Mouse (Mus musculus): ENCODE measurements around the gene Rhox3f. TPM values are rescaled to one million over a fixed set of nuclear protein-coding genes. Genes with fewer than 3 reads are reported as not detected.
"Not testable (repeated sequence)": the region's sequence is repeated elsewhere in the genome, so short reads cannot be mapped to it uniquely, and the experiment has no call there.

Rhox3f gene
- not detected in 2 replicates for polyA plus RNA-seq (2016; fragmentation: Nextera tagmentation; extraction: Ambion mirVana)

- not testable (repeated sequence) for H3K4me3 ChIP-seq; H3K4me1 ChIP-seq; H3K9me3 ChIP-seq (replicated peaks); H3K27me3 ChIP-seq (ENCODE audit: low read depth, poor library complexity, severe bottlenecking); H3K36me3 ChIP-seq; DNase-seq (ENCODE audit: low spot score); H3K27ac ChIP-seq
Observed at GRCm38 (mm10) chrX:37580692-37581091, at the start of gene Rhox3f. Gene Rhox3f, plus strand, starts transcription at chrX:37580992.

- not testable (repeated sequence) for H3K4me1 ChIP-seq; H3K27me3 ChIP-seq (ENCODE audit: low read depth, poor library complexity, severe bottlenecking)
- 100% methylated on average over 1 of the region's 4 CpGs for WGBS
Observed at GRCm38 (mm10) chrX:37541719-37542118, 39.1 kb upstream of the Rhox3f start, which contains the start of gene Rhox3e. Gene Rhox3e, plus strand, starts transcription at chrX:37542019.

GRCm38 (mm10) chrX:37557112-37557511 lies 23.7 kb upstream of the Rhox3f start, which contains the start of gene Rhox4e:
Gene Rhox4e, plus strand, starts transcription at chrX:37557412.
- not testable (repeated sequence) for H3K36me3 ChIP-seq; H3K4me3 ChIP-seq; H3K27me3 ChIP-seq (ENCODE audit: low read depth, poor library complexity, severe bottlenecking); H3K27ac ChIP-seq; H3K4me1 ChIP-seq; DNase-seq (ENCODE audit: low spot score); H3K9me3 ChIP-seq (replicated peaks)
- WGBS, result 97% methylated on average over 10 of the region's 18 CpGs

More at GRCm38 (mm10) chrX:37541719-37542118, 39.1 kb upstream of the Rhox3f start, which contains the start of gene Rhox3e:
- not testable (repeated sequence) for H3K27ac ChIP-seq; H3K36me3 ChIP-seq; H3K4me3 ChIP-seq; DNase-seq (ENCODE audit: low spot score); H3K9me3 ChIP-seq (replicated peaks)

DNA sequence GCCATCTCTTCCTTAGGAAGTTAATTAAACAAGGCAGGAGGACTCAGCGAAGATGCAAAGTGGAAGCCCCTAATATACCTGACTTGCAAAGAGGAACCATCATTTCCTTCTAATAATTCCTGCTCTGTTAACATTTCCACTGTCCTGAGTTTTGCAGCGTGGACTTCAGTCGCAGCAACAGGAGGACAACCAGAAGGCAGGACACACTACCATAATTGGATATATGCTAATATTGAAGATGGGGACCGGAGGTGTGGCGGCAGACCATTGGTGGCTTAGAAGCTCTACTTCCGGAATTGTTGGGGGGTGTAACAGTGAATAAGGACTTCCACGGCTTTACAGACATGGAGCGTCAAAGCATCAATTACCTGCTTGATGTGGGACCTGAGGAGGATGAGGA lies 9.7 kb upstream of the Rhox3f start, which contains the start of gene Rhox2f:
Gene Rhox2f (plus strand): TSS at position 301 of the 400 bp plus-strand sequence.
- H3K27me3 ChIP-seq (ENCODE audit: low read depth, poor library complexity, severe bottlenecking); H3K4me1 ChIP-seq; DNase-seq (ENCODE audit: low spot score); H3K4me3 ChIP-seq; H3K9me3 ChIP-seq (replicated peaks); H3K36me3 ChIP-seq; H3K27ac ChIP-seq: not testable (repeated sequence)
- WGBS, result 87% methylated on average over 8 of the region's 8 CpGs

- not testable (repeated sequence) for H3K4me3 ChIP-seq; H3K9me3 ChIP-seq (replicated peaks); H3K36me3 ChIP-seq; H3K27ac ChIP-seq; H3K27me3 ChIP-seq (ENCODE audit: low read depth, poor library complexity, severe bottlenecking); DNase-seq (ENCODE audit: low spot score); H3K4me1 ChIP-seq
- WGBS, result 60% methylated on average over 2 of the region's 2 CpGs
Observed at GRCm38 (mm10) chrX:37572638-37573037, 8.2 kb upstream of the Rhox3f start.

- WGBS, result 96% methylated on average over 16 of the region's 19 CpGs
Observed at GRCm38 (mm10) chrX:37607604-37608003, 26.8 kb downstream of the Rhox3f start, which contains the start of gene Rhox4f. Gene Rhox4f, minus strand, starts transcription at chrX:37607704.

GRCm38 (mm10) chrX:37628512-37628911 lies 47.7 kb downstream of the Rhox3f start, which contains the start of gene Rhox3g:
Gene Rhox3g, minus strand, starts transcription at chrX:37628612.
- not testable (repeated sequence) for H3K9me3 ChIP-seq (replicated peaks); DNase-seq (ENCODE audit: low spot score); H3K36me3 ChIP-seq; H3K4me3 ChIP-seq; H3K27ac ChIP-seq; H3K27me3 ChIP-seq (ENCODE audit: low read depth, poor library complexity, severe bottlenecking); H3K4me1 ChIP-seq
- WGBS, result 96% methylated on average over 2 of the region's 2 CpGs

More at GRCm38 (mm10) chrX:37607604-37608003, 26.8 kb downstream of the Rhox3f start, which contains the start of gene Rhox4f:
- H3K9me3 ChIP-seq (replicated peaks); H3K4me1 ChIP-seq; H3K27ac ChIP-seq; DNase-seq (ENCODE audit: low spot score); H3K36me3 ChIP-seq; H3K27me3 ChIP-seq (ENCODE audit: low read depth, poor library complexity, severe bottlenecking); H3K4me3 ChIP-seq: not testable (repeated sequence)

Other genes with a start within 250 kb of the Rhox3f start
- gene Rhox3a2, start 201.0 kb upstream of the Rhox3f start, polyA plus RNA-seq (2016; fragmentation: Nextera tagmentation; extraction: Ambion mirVana), result not detected in 2 replicates
- gene Rhox4a2, start 190.1 kb upstream of the Rhox3f start, polyA plus RNA-seq (2016; fragmentation: Nextera tagmentation; extraction: Ambion mirVana), result not detected in 2 replicates
- not detected in 2 replicates for gene Rhox2b, start 168.9 kb upstream of the Rhox3f start, polyA plus RNA-seq (2016; fragmentation: Nextera tagmentation; extraction: Ambion mirVana)
- gene Rhox4b, start 148.5 kb upstream of the Rhox3f start, polyA plus RNA-seq (2016; fragmentation: Nextera tagmentation; extraction: Ambion mirVana), result not detected in 2 replicates
- gene Rhox2c, start 127.3 kb upstream of the Rhox3f start, polyA plus RNA-seq (2016; fragmentation: Nextera tagmentation; extraction: Ambion mirVana), result not detected in 2 replicates
- not detected in 2 replicates for gene Rhox3c, start 122.4 kb upstream of the Rhox3f start, polyA plus RNA-seq (2016; fragmentation: Nextera tagmentation; extraction: Ambion mirVana)
- not detected in 2 replicates for gene Rhox4c, start 100.7 kb upstream of the Rhox3f start, polyA plus RNA-seq (2016; fragmentation: Nextera tagmentation; extraction: Ambion mirVana)
- not detected in 2 replicates for gene Rhox2d, start 87.6 kb upstream of the Rhox3f start, polyA plus RNA-seq (2016; fragmentation: Nextera tagmentation; extraction: Ambion mirVana)
- not detected in 2 replicates for gene Rhox4d, start 66.6 kb upstream of the Rhox3f start, polyA plus RNA-seq (2016; fragmentation: Nextera tagmentation; extraction: Ambion mirVana)
- not detected in 2 replicates for gene Rhox2e, start 50.5 kb upstream of the Rhox3f start, polyA plus RNA-seq (2016; fragmentation: Nextera tagmentation; extraction: Ambion mirVana)
- not detected in 2 replicates for gene Rhox3e, start 39.0 kb upstream of the Rhox3f start, polyA plus RNA-seq (2016; fragmentation: Nextera tagmentation; extraction: Ambion mirVana)
- gene Rhox4e, start 23.6 kb upstream of the Rhox3f start, polyA plus RNA-seq (2016; fragmentation: Nextera tagmentation; extraction: Ambion mirVana), result not detected in 2 replicates
- not detected in 2 replicates for gene Rhox2f, start 9.6 kb upstream of the Rhox3f start, polyA plus RNA-seq (2016; fragmentation: Nextera tagmentation; extraction: Ambion mirVana)
- gene Rhox4f, start 26.7 kb downstream of the Rhox3f start, polyA plus RNA-seq (2016; fragmentation: Nextera tagmentation; extraction: Ambion mirVana), result not detected in 2 replicates
- gene Rhox3g, start 47.6 kb downstream of the Rhox3f start, polyA plus RNA-seq (2016; fragmentation: Nextera tagmentation; extraction: Ambion mirVana), result not detected in 2 replicates
- not detected in 2 replicates for gene Rhox2g, start 62.5 kb downstream of the Rhox3f start, polyA plus RNA-seq (2016; fragmentation: Nextera tagmentation; extraction: Ambion mirVana)
- gene Rhox4g, start 70.3 kb downstream of the Rhox3f start, polyA plus RNA-seq (2016; fragmentation: Nextera tagmentation; extraction: Ambion mirVana), result not detected in 2 replicates
- gene Rhox3h, start 87.8 kb downstream of the Rhox3f start, polyA plus RNA-seq (2016; fragmentation: Nextera tagmentation; extraction: Ambion mirVana), result not detected in 2 replicates
- gene Rhox2h, start 92.3 kb downstream of the Rhox3f start, polyA plus RNA-seq (2016; fragmentation: Nextera tagmentation; extraction: Ambion mirVana), result not detected in 2 replicates
- 1.8 and 2.3 TPM in 2 replicates for gene Rhox5, start 223.8 kb downstream of the Rhox3f start, polyA plus RNA-seq (2016; fragmentation: Nextera tagmentation; extraction: Ambion mirVana)
- not detected in 2 replicates for gene Rhox6, start 245.9 kb downstream of the Rhox3f start, polyA plus RNA-seq (2016; fragmentation: Nextera tagmentation; extraction: Ambion mirVana)